ENCODE assay signal across 11 mouse cellular contexts in genomic region chr9:96740712-96741364, GRCm38 (mm10). TPM values are rescaled to one million over a fixed set of nuclear protein-coding genes. Genes with fewer than 3 reads are reported as not detected.
DNase-seq lines count a peak whose midpoint lies in the region; ATAC-seq lines count a peak whose summit lies in the region.
"Had no signal": no experiment of that assay in that cellular context is flagged by ENCODE, and none has a peak within 500 bp of the region (broad histone marks: within the 10 kb centered on the region; RNA-seq: fewer than 3 reads in every experiment).

No protein-coding gene starts in this region.

- H3K4me2 ChIP-seq in heart, embryonic 11.5 days: peak overlapping the region; percentile 31
- peak overlapping the region; percentile 59 for H3K4me2 ChIP-seq in heart, embryonic 13.5 days
- peak overlapping the region; percentile 33; the same call in 1 of the 2 replicates for H3K4me2 ChIP-seq in midbrain, embryonic 12.5 days (replicated peaks)
- H3K4me2 ChIP-seq: neural tube, embryonic 12.5 days had no signal

- intact Hi-C loops in heart, postnatal 25 days (cut with DNase I): no loop called here
- intact Hi-C loops in left cerebral cortex, postnatal 25 days (cut with DNase I): no loop called here

- no peak overlapping the region for H3K4me3 ChIP-seq in heart, embryonic 11.5 days (ENCODE audit: low read depth, low read length)
- no peak overlapping the region for H3K4me3 ChIP-seq in heart, embryonic 13.5 days
- H3K4me3 ChIP-seq in midbrain, embryonic 12.5 days: no peak overlapping the region
- H3K4me3 ChIP-seq: neural tube, embryonic 12.5 days had no signal

- H3K9ac ChIP-seq in heart, embryonic 11.5 days (ENCODE audit: low read depth, low read length): peak overlapping the region; percentile 11
- peak overlapping the region; percentile 73 for H3K9ac ChIP-seq in heart, embryonic 13.5 days
- H3K9ac ChIP-seq in midbrain, embryonic 12.5 days (replicated peaks): no peak overlapping the region
- H3K9ac ChIP-seq: neural tube, embryonic 12.5 days had no signal

- ATAC-seq in heart, embryonic 11.5 days (replicated peaks; ENCODE audit: insufficient number of reproducible peaks, low FRiP score, low TSS enrichment): no peak
- peak; percentile 58 for ATAC-seq in CD4-positive, CD25-positive, alpha-beta regulatory T cell, adult 4 months
- ATAC-seq in heart, embryonic 13.5 days (ENCODE audit: extremely low read depth, insufficient number of reproducible peaks, low FRiP score, low TSS enrichment): no peak
- no peak for ATAC-seq in midbrain, embryonic 12.5 days (ENCODE audit: low FRiP score, low read depth)
- ATAC-seq: hindbrain, embryonic 16.5 days had no signal

- H3K9me3 ChIP-seq in heart, embryonic 11.5 days (replicated peaks; ENCODE audit: control insufficient read depth, low read length): no peaks in the 10 kb centered on the region
- no peaks in the 10 kb centered on the region for H3K9me3 ChIP-seq in heart, embryonic 13.5 days
- H3K9me3 ChIP-seq in midbrain, embryonic 12.5 days: no peaks in the 10 kb centered on the region

- 66% methylated on average over 15 of the region's 15 CpGs for WGBS in heart, embryonic 11.5 days (ENCODE audit: insufficient replicate concordance)
- WGBS in heart, embryonic 13.5 days: 61% methylated on average over 15 of the region's 15 CpGs
- WGBS in midbrain, embryonic 12.5 days: 57% methylated on average over 15 of the region's 15 CpGs

- H3K27me3 ChIP-seq in heart, embryonic 11.5 days (ENCODE audit: control insufficient read depth, insufficient read depth, low read length): no peaks in the 10 kb centered on the region
- H3K27me3 ChIP-seq in heart, embryonic 13.5 days (replicated peaks): no peaks in the 10 kb centered on the region
- H3K27me3 ChIP-seq in midbrain, embryonic 12.5 days: no peaks in the 10 kb centered on the region
- H3K27me3 ChIP-seq: neural tube, embryonic 12.5 days had no signal

- DNase-seq in heart, postnatal 25 days (ENCODE audit: low spot score): no peak
- no peak for DNase-seq in ovary, postnatal 14 days (ENCODE audit: low spot score)
- no peak for DNase-seq in left cerebral cortex, postnatal 25 days (ENCODE audit: low spot score in 2 of 2)
- no peak for DNase-seq in kidney, postnatal 14 days
- DNase-seq: adrenal gland, adult 2 months had no signal

- H3K27ac ChIP-seq in heart, embryonic 11.5 days (ENCODE audit: low read depth, low read length): peak overlapping the region; percentile 95
- peak overlapping the region; percentile 99 for H3K27ac ChIP-seq in heart, embryonic 13.5 days (replicated peaks)
- H3K27ac ChIP-seq in midbrain, embryonic 12.5 days (replicated peaks): peak overlapping the region; percentile 35; the same call in 1 of the 2 replicates
- H3K27ac ChIP-seq: neural tube, embryonic 12.5 days had no signal

- peaks cover 21% of the 10 kb centered on the region for H3K4me1 ChIP-seq in heart, embryonic 11.5 days (ENCODE audit: control insufficient read depth, insufficient read depth, low read length)
- peaks cover 38% of the 10 kb centered on the region for H3K4me1 ChIP-seq in heart, embryonic 13.5 days
- peaks cover 12% of the 10 kb centered on the region for H3K4me1 ChIP-seq in midbrain, embryonic 12.5 days

- H3K36me3 ChIP-seq in heart, embryonic 11.5 days (ENCODE audit: control insufficient read depth, insufficient read depth, low read length): no peaks in the 10 kb centered on the region
- peaks cover 7% of the 10 kb centered on the region; the same call in 1 of the 2 replicates for H3K36me3 ChIP-seq in heart, embryonic 13.5 days
- H3K36me3 ChIP-seq in midbrain, embryonic 12.5 days: no peaks in the 10 kb centered on the region
- H3K36me3 ChIP-seq: neural tube, embryonic 12.5 days had no signal

RNA-seq across cellular contexts. Expression of gene Zbtb38, which starts 11.8 kb away (rescaled TPM):
- polyA plus RNA-seq in heart, embryonic 11.5 days (2014; fragmentation: Nextera tagmentation; extraction: Ambion mirVana): 22.7 and 24.7 TPM in 2 replicates
- 10 to 100 TPM; 32.5 to 37.7 TPM for total RNA-seq in heart, postnatal 25 days (2021)
- polyA plus RNA-seq in CD4-positive, CD25-positive, alpha-beta regulatory T cell, adult 4 months (2017; shearing (Covaris generic)): 10 to 100 TPM; 80.3 to 85.0 TPM
- 27.1 and 31.3 TPM in 2 replicates for polyA plus RNA-seq in heart, embryonic 13.5 days (2015; fragmentation: Nextera tagmentation; extraction: Ambion mirVana)
- polyA plus RNA-seq in midbrain, embryonic 12.5 days (2016; fragmentation: Nextera tagmentation; extraction: Ambion mirVana): 17.7 and 19.4 TPM in 2 replicates
- total RNA-seq in left cerebral cortex, postnatal 25 days (2021): 10 to 100 TPM; 57.6 to 58.8 TPM

Comparison
In these comparisons a context has a peak if more than half of its experiments do, and no peak if none do; other contexts are left out.
1. H3K27ac ChIP-seq: peak in every context shown above with its lines; median percentile 99 in heart, embryonic 13.5 days; 95 in heart, embryonic 11.5 days; 35 in midbrain, embryonic 12.5 days.